Mouse (Mus musculus): ENCODE data around the gene Upk3bl. TPM values are rescaled to one million over a fixed set of nuclear protein-coding genes. Genes with fewer than 3 reads are reported as not detected.
A peak's percentile ranks its signal among the peaks of the same experiment; 100 is the strongest.
"Not testable (repeated sequence)": the region's sequence is repeated elsewhere in the genome, so short reads cannot be mapped to it uniquely, and the experiment has no call there.

Gene Upk3bl
- total RNA-seq, 1 experiment = 2.2 TPM

DNA sequence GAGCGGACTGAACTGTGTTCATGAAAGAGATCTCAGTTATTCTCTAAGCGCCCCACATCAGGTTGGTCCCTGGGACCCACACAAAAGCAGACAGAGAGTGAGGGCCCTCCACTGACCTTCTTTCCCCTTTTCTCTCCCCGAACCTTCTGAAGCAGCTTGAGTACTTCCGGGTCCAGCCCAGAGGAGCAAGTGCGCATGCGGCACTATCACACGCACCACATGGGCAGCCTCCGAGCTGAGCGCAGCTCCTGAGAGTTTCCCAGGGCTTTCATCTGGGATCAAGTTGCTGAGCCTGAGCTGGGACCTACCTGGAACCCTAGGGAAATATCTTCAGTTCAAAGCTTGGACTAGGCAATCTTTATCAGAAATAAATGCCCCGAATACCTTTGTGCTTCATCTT, 9.6 kb downstream of the Upk3bl start:
- in situ Hi-C loops (cut with MboI; ENCODE audit: low sequenced_read_pairs in 2 of 2, unreplicated experiment in 2 of 2) = no loop called here
- DNase-seq (ENCODE audit: low read depth, low spot score) = no peak
- Histone ChIP-seq H3K9ac (ENCODE audit: insufficient read depth, low read depth, low read length, poor library complexity, severe bottlenecking) (peak overlapping the region; percentile 4; the same call in 1 of the 2 replicates), H3K4me3 (ENCODE audit: insufficient read depth in 1 of 2, low read depth in 1 of 2, low read length in 2 of 2, poor library complexity in 1 of 2, severe bottlenecking in 1 of 2) (no peak overlapping the region), H3K4me1 (ENCODE audit: control insufficient read depth in 2 of 2, insufficient read depth in 2 of 2, low read length in 2 of 2, poor library complexity in 1 of 2) (peaks cover 0 to 9% of the 10 kb centered on the region in 2 experiments; a peak in 1 of 4 replicates), H3K27ac (ENCODE audit: insufficient read depth, low read depth, low read length, poor library complexity, severe bottlenecking) (no peak overlapping the region), H3K9me3 (ENCODE audit: control insufficient read depth, insufficient read depth, low read depth, low read length) (no peaks in the 10 kb centered on the region), H3K36me3 (ENCODE audit: control insufficient read depth, insufficient read depth, low read length, poor library complexity, severe bottlenecking) (no peaks in the 10 kb centered on the region)
- TF ChIP-seq MAFK (IDR thresholded peaks at IDR 0.05; ENCODE audit: insufficient read depth, low read depth, low read length) (no peak), ZNF384 (IDR thresholded peaks at IDR 0.05; ENCODE audit: low read depth, low read length) (no peak), ZC3H11A (IDR thresholded peaks at IDR 0.05; ENCODE audit: borderline replicate concordance, low read depth, low read length) (no peak), HCFC1 (IDR thresholded peaks at IDR 0.05; ENCODE audit: borderline replicate concordance, insufficient read depth, low read length) (no peak), CHD2 (IDR thresholded peaks at IDR 0.05; ENCODE audit: low read depth, low read length) (no peak)

- H3K4me1 ChIP-seq (ENCODE audit: control insufficient read depth in 2 of 2, insufficient read depth in 2 of 2, low read length in 2 of 2, poor library complexity in 1 of 2); H3K4me3 ChIP-seq (ENCODE audit: insufficient read depth in 1 of 2, low read depth in 1 of 2, low read length in 2 of 2, poor library complexity in 1 of 2, severe bottlenecking in 1 of 2); DNase-seq (ENCODE audit: low read depth, low spot score); H3K27ac ChIP-seq (ENCODE audit: insufficient read depth, low read depth, low read length, poor library complexity, severe bottlenecking); H3K9me3 ChIP-seq (ENCODE audit: control insufficient read depth, insufficient read depth, low read depth, low read length); H3K9ac ChIP-seq (ENCODE audit: insufficient read depth, low read depth, low read length, poor library complexity, severe bottlenecking); in situ Hi-C loops (cut with MboI; ENCODE audit: low sequenced_read_pairs in 2 of 2, unreplicated experiment in 2 of 2); H3K36me3 ChIP-seq (ENCODE audit: control insufficient read depth, insufficient read depth, low read length, poor library complexity, severe bottlenecking): not testable (repeated sequence)
Observed at GRCm38 (mm10) chr5:136066404-136067148, 12.3 kb downstream of the Upk3bl start.

GRCm38 (mm10) chr5:136069411-136069810, 15.1 kb downstream of the Upk3bl start:
- Histone ChIP-seq H3K4me3 (ENCODE audit: insufficient read depth in 1 of 2, low read depth in 1 of 2, low read length in 2 of 2, poor library complexity in 1 of 2, severe bottlenecking in 1 of 2) (no peak overlapping the region), H3K9me3 (ENCODE audit: control insufficient read depth, insufficient read depth, low read depth, low read length) (no peaks in the 10 kb centered on the region)
- in situ Hi-C loops (cut with MboI; ENCODE audit: low sequenced_read_pairs in 2 of 2, unreplicated experiment in 2 of 2) = no loop called here

GRCm38 (mm10) chr5:136073051-136073450, 18.8 kb downstream of the Upk3bl start:
- peaks cover 6 to 21% of the 10 kb centered on the region in 2 experiments; a peak in 2 of 4 replicates for H3K4me1 ChIP-seq (ENCODE audit: control insufficient read depth in 2 of 2, insufficient read depth in 2 of 2, low read length in 2 of 2, poor library complexity in 1 of 2)
- H3K36me3 ChIP-seq (ENCODE audit: control insufficient read depth, insufficient read depth, low read length, poor library complexity, severe bottlenecking) = no peaks in the 10 kb centered on the region
- no peak for TF ChIP-seq CHD2 (IDR thresholded peaks at IDR 0.05; ENCODE audit: low read depth, low read length)
- no peak for TF ChIP-seq ZNF384 (IDR thresholded peaks at IDR 0.05; ENCODE audit: low read depth, low read length)
- TF ChIP-seq ZC3H11A (IDR thresholded peaks at IDR 0.05; ENCODE audit: borderline replicate concordance, low read depth, low read length) = no peak
- no peak for TF ChIP-seq MAFK (IDR thresholded peaks at IDR 0.05; ENCODE audit: insufficient read depth, low read depth, low read length)
- no peak for TF ChIP-seq HCFC1 (IDR thresholded peaks at IDR 0.05; ENCODE audit: borderline replicate concordance, insufficient read depth, low read length)
- H3K27ac ChIP-seq (ENCODE audit: insufficient read depth, low read depth, low read length, poor library complexity, severe bottlenecking) = peak overlapping the region; percentile 15; the same call in 1 of the 2 replicates
- no peak overlapping the region for H3K4me3 ChIP-seq (ENCODE audit: insufficient read depth in 1 of 2, low read depth in 1 of 2, low read length in 2 of 2, poor library complexity in 1 of 2, severe bottlenecking in 1 of 2)
- in situ Hi-C loops (cut with MboI; ENCODE audit: low sequenced_read_pairs in 2 of 2, unreplicated experiment in 2 of 2) = no loop called here
- no peaks in the 10 kb centered on the region for H3K9me3 ChIP-seq (ENCODE audit: control insufficient read depth, insufficient read depth, low read depth, low read length)
- H3K9ac ChIP-seq (ENCODE audit: insufficient read depth, low read depth, low read length, poor library complexity, severe bottlenecking) = no peak overlapping the region
- no peak for DNase-seq (ENCODE audit: low read depth, low spot score)

More at GRCm38 (mm10) chr5:136069411-136069810, 15.1 kb downstream of the Upk3bl start:
- Histone ChIP-seq H3K4me1 (ENCODE audit: control insufficient read depth in 2 of 2, insufficient read depth in 2 of 2, low read length in 2 of 2, poor library complexity in 1 of 2) (peaks cover 2 to 13% of the 10 kb centered on the region in 2 experiments; a peak in 2 of 4 replicates), H3K36me3 (ENCODE audit: control insufficient read depth, insufficient read depth, low read length, poor library complexity, severe bottlenecking) (no peaks in the 10 kb centered on the region), H3K27ac (ENCODE audit: insufficient read depth, low read depth, low read length, poor library complexity, severe bottlenecking) (no peak overlapping the region), H3K9ac (ENCODE audit: insufficient read depth, low read depth, low read length, poor library complexity, severe bottlenecking) (no peak overlapping the region)
- TF ChIP-seq MAFK (IDR thresholded peaks at IDR 0.05; ENCODE audit: insufficient read depth, low read depth, low read length) = no peak
- TF ChIP-seq ZC3H11A (IDR thresholded peaks at IDR 0.05; ENCODE audit: borderline replicate concordance, low read depth, low read length) = no peak
- TF ChIP-seq HCFC1 (IDR thresholded peaks at IDR 0.05; ENCODE audit: borderline replicate concordance, insufficient read depth, low read length) = no peak
- TF ChIP-seq CHD2 (IDR thresholded peaks at IDR 0.05; ENCODE audit: low read depth, low read length) = no peak
- no peak for TF ChIP-seq ZNF384 (IDR thresholded peaks at IDR 0.05; ENCODE audit: low read depth, low read length)
- no peak for DNase-seq (ENCODE audit: low read depth, low spot score)
